16 mouse cellular contexts compared by ENCODE assay signal in genomic region chr6:90848068-90848467, GRCm38 (mm10).
DNase-seq lines count a peak whose midpoint lies in the region; ATAC-seq lines count a peak whose summit lies in the region.
"Had no signal": no experiment of that assay in that cellular context is flagged by ENCODE, and none has a peak within 500 bp of the region (broad histone marks: within the 10 kb centered on the region; RNA-seq: fewer than 3 reads in every experiment).

No protein-coding gene starts in this region.

- peak; percentile 58 for ATAC-seq in forebrain, embryonic 16.5 days
- no peak for ATAC-seq in forebrain, embryonic 11.5 days (replicated peaks; ENCODE audit: low FRiP score)
- ATAC-seq: intestine, postnatal 0 days; liver, embryonic 12.5 days had no signal

- H3K36me3 ChIP-seq in forebrain, embryonic 16.5 days (ENCODE audit: control insufficient read depth, insufficient read depth) = no peaks in the 10 kb centered on the region
- no peaks in the 10 kb centered on the region for H3K36me3 ChIP-seq in forebrain, embryonic 11.5 days (ENCODE audit: control insufficient read depth, insufficient read depth, low read length)
- H3K36me3 ChIP-seq: heart, embryonic 12.5 days; limb, embryonic 10.5 days; liver, embryonic 12.5 days; lung, embryonic 15.5 days had no signal

- no peak overlapping the region for H3K4me2 ChIP-seq in forebrain, embryonic 16.5 days (ENCODE audit: low read length)
- no peak overlapping the region for H3K4me2 ChIP-seq in forebrain, embryonic 11.5 days (ENCODE audit: low read depth, low read length, severe bottlenecking)
- H3K4me2 ChIP-seq: heart, embryonic 12.5 days; liver, embryonic 12.5 days; lung, embryonic 15.5 days had no signal

- WGBS in forebrain, embryonic 16.5 days = 59% methylated on average over 1 of the region's 1 CpGs
- WGBS in forebrain, embryonic 11.5 days = 92% methylated on average over 1 of the region's 1 CpGs

- H3K4me1 ChIP-seq in forebrain, embryonic 16.5 days (replicated peaks; ENCODE audit: control insufficient read depth, insufficient read depth, low read length) = 0 out of 2 replicates have a peak, but pooled peaks cover 3% of the 10 kb centered on the region
- no peaks in the 10 kb centered on the region for H3K4me1 ChIP-seq in forebrain, embryonic 11.5 days (replicated peaks; ENCODE audit: control insufficient read depth, insufficient read depth, low read length)
- H3K4me1 ChIP-seq: limb, embryonic 10.5 days; liver, embryonic 12.5 days; lung, embryonic 15.5 days had no signal

- no peaks in the 10 kb centered on the region for H3K9me3 ChIP-seq in forebrain, embryonic 16.5 days (ENCODE audit: control insufficient read depth, low read length)
- H3K9me3 ChIP-seq in forebrain, embryonic 11.5 days (ENCODE audit: control insufficient read depth, low read length) = no peaks in the 10 kb centered on the region
- H3K9me3 ChIP-seq: limb, embryonic 10.5 days; liver, embryonic 12.5 days; lung, embryonic 15.5 days had no signal

- H3K9ac ChIP-seq in forebrain, embryonic 16.5 days (replicated peaks; ENCODE audit: low read depth, low read length) = no peak overlapping the region
- H3K9ac ChIP-seq in forebrain, embryonic 11.5 days (ENCODE audit: low read length) = no peak overlapping the region
- H3K9ac ChIP-seq: heart, embryonic 12.5 days; liver, embryonic 12.5 days; lung, embryonic 15.5 days had no signal

- H3K4me3 ChIP-seq in forebrain, embryonic 16.5 days (replicated peaks; ENCODE audit: low read length) = no peak overlapping the region
- no peak overlapping the region for H3K4me3 ChIP-seq in forebrain, embryonic 11.5 days (ENCODE audit: low read depth, low read length)
- H3K4me3 ChIP-seq: heart, embryonic 12.5 days; limb, embryonic 10.5 days; liver, embryonic 12.5 days; lung, embryonic 15.5 days had no signal

- H3K27ac ChIP-seq in forebrain, embryonic 16.5 days (ENCODE audit: low read length) = no peak overlapping the region
- H3K27ac ChIP-seq in forebrain, embryonic 11.5 days (ENCODE audit: low read depth, low read length) = no peak overlapping the region
- H3K27ac ChIP-seq: limb, embryonic 10.5 days; liver, embryonic 12.5 days; lung, embryonic 15.5 days had no signal

- DNase-seq in forebrain, embryonic 11.5 days (ENCODE audit: low spot score) = no peak
- peak; percentile 9 to 18 for DNase-seq in kidney, postnatal 36 days
- DNase-seq in kidney, postnatal 10 days = no peak
- DNase-seq in retina, postnatal 1 day = peak; percentile 24
- no peak for DNase-seq in retina, embryonic 14.5 days (ENCODE audit: low spot score)
- DNase-seq in right cerebral cortex, postnatal 25 days = peak; percentile 31
- DNase-seq: cerebellum, postnatal 10 days; embryo, embryonic 11 days; heart, postnatal 36 days; thymus, adult 18-20 months had no signal

- no peaks in the 10 kb centered on the region for H3K27me3 ChIP-seq in forebrain, embryonic 16.5 days (replicated peaks; ENCODE audit: control insufficient read depth, insufficient read depth, low read length)
- no peaks in the 10 kb centered on the region for H3K27me3 ChIP-seq in forebrain, embryonic 11.5 days (ENCODE audit: control insufficient read depth, insufficient read depth, low read length)
- H3K27me3 ChIP-seq: heart, embryonic 12.5 days; liver, embryonic 12.5 days; lung, embryonic 15.5 days had no signal

Comparison
In these comparisons a context has a peak if more than half of its experiments do, and no peak if none do; other contexts are left out.
1. DNase-seq: peak in kidney, postnatal 36 days (2 of 2), retina, postnatal 1 day (single experiment) and right cerebral cortex, postnatal 25 days (single experiment); none in forebrain, embryonic 11.5 days (single experiment), kidney, postnatal 10 days (single experiment) and retina, embryonic 14.5 days (single experiment).